Comparison of ENCODE assay signal across 8 mouse cellular contexts in the genomic region with DNA sequence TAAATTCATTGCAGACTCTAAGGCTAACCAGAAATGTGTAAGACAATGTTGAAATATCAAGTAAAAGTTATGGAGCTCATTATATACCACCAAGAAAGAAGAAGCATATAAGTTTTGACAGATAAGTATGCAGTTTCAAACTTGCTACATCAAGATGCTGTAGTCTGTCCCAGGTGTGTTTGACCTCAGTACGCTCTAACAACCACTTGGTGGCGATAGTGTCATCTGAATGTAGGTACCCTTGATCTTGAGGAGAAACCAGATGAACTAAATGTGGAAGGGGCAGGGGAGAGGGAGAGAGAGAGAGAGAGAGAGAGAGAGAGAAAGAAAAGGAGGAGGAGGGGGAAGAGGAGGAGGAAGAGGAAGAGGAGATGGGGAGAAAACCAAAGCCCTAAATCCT. TPM values are rescaled to one million over a fixed set of nuclear protein-coding genes. Genes with fewer than 3 reads are reported as not detected.
DNase-seq lines count a peak whose midpoint lies in the region; ATAC-seq and TF ChIP-seq lines count a peak whose summit lies in the region.

No protein-coding gene starts in this region.

- no peak overlapping the region for H3K9ac ChIP-seq in CH12.LX (ENCODE audit: insufficient read depth, low read depth)
- H3K9ac ChIP-seq in midbrain, embryonic 14.5 days (replicated peaks; ENCODE audit: low read length): no peak overlapping the region

- TF ChIP-seq POLR2A in CH12.LX (IDR thresholded peaks at IDR 0.05; ENCODE audit: low read depth, low read length): no peak

- intact Hi-C loops in left cerebral cortex, adult 2 months (cut with DNase I): loop anchor here (2.0 to 5.0 kb wide), 2 partner anchors 216 to 250 kb away; no protein-coding TSS in a partner anchor
- intact Hi-C loops in left cerebral cortex, postnatal 36 days (cut with DNase I): no loop called here

- peak; percentile 60 for TF ChIP-seq CTCF in left cerebral cortex, adult 2 months (IDR thresholded peaks at IDR 0.05)
- peak; percentile 52 to 84 for TF ChIP-seq CTCF in CH12.LX (conservative IDR thresholded peaks at IDR 0.05 in 1 of 2, IDR thresholded peaks at IDR 0.05 in 1 of 2; ENCODE audit: low read depth in 2 of 2, low read length in 2 of 2)

- no peaks in the 10 kb centered on the region; a peak in 1 of 4 replicates for H3K4me1 ChIP-seq in CH12.LX (ENCODE audit: control insufficient read depth in 1 of 2, insufficient read depth in 2 of 2)
- no peaks in the 10 kb centered on the region for H3K4me1 ChIP-seq in midbrain, embryonic 14.5 days (ENCODE audit: control insufficient read depth, insufficient read depth, low read length)

- TF ChIP-seq RAD21 in CH12.LX (IDR thresholded peaks at IDR 0.05; ENCODE audit: low read depth, low read length): peak; percentile 83

- H3K36me3 ChIP-seq in CH12.LX (replicated peaks in 1 of 2; ENCODE audit: control insufficient read depth in 1 of 2, insufficient read depth in 1 of 2, low read length in 1 of 2): no peaks in the 10 kb centered on the region
- no peaks in the 10 kb centered on the region for H3K36me3 ChIP-seq in midbrain, embryonic 14.5 days (ENCODE audit: control insufficient read depth, insufficient read depth, low read length)

- no peaks in the 10 kb centered on the region for H3K27me3 ChIP-seq in CH12.LX (replicated peaks)
- H3K27me3 ChIP-seq in midbrain, embryonic 14.5 days (ENCODE audit: control insufficient read depth, insufficient read depth, low read length): no peaks in the 10 kb centered on the region

- no peak for DNase-seq in left cerebral cortex, adult 2 months (ENCODE audit: extremely low spot score in 1 of 2, low spot score in 2 of 2)
- DNase-seq in left cerebral cortex, postnatal 36 days (ENCODE audit: low spot score in 2 of 2): no peak
- DNase-seq in CH12.LX (ENCODE audit: extremely low read depth) (peak; percentile 70), NIH3T3 (ENCODE audit: low read depth) (peak; percentile 60)
- DNase-seq in midbrain, embryonic 14.5 days: peak; percentile 75
- DNase-seq in frontal cortex, postnatal 14 days (ENCODE audit: low spot score in 2 of 2): no peak
- no peak for DNase-seq in spleen, adult 18-20 months

- no peak overlapping the region for H3K4me2 ChIP-seq in CH12.LX (ENCODE audit: insufficient read depth, low read depth, poor library complexity, severe bottlenecking)
- H3K4me2 ChIP-seq in midbrain, embryonic 14.5 days (ENCODE audit: low read length): no peak overlapping the region

- dilution Hi-C loops in CH12.LX (cut with MboI; ENCODE audit: extremely low pct_ligation_motif_present, extremely low pct_unique_long_range_greater_than_20kb, low sequenced_read_pairs): no loop called here

- no peaks in the 10 kb centered on the region for H3K79me2 ChIP-seq in CH12.LX (replicated peaks; ENCODE audit: control insufficient read depth, extremely low read depth, insufficient read depth, poor library complexity, severe bottlenecking)

- no peak overlapping the region for H3K27ac ChIP-seq in left cerebral cortex, adult 2 months
- H3K27ac ChIP-seq in CH12.LX (ENCODE audit: insufficient read depth, low read depth): no peak overlapping the region
- H3K27ac ChIP-seq in midbrain, embryonic 14.5 days (replicated peaks; ENCODE audit: low read depth, low read length): no peak overlapping the region

- in situ Hi-C loops in CH12.LX (cut with MboI; ENCODE audit: low pct_ligation_motif_present, low pct_unique_long_range_greater_than_20kb, low sequenced_read_pairs): loop anchor here (25.0 kb wide), 1 partner anchor 230 kb away; no protein-coding TSS in a partner anchor

- peak; percentile 61 for ATAC-seq in granulocyte monocyte progenitor cell, adult 5-6 weeks (replicated peaks; ENCODE audit: poor library complexity, severe bottlenecking)
- ATAC-seq in midbrain, embryonic 14.5 days (ENCODE audit: low FRiP score, low TSS enrichment): no peak

- H3K9me3 ChIP-seq in CH12.LX (replicated peaks; ENCODE audit: low read length): no peaks in the 10 kb centered on the region
- H3K9me3 ChIP-seq in midbrain, embryonic 14.5 days (ENCODE audit: control insufficient read depth, low read length): no peaks in the 10 kb centered on the region

- TF ChIP-seq EP300 in CH12.LX (IDR thresholded peaks at IDR 0.05; ENCODE audit: low read length): no peak

- no peak overlapping the region for H3K4me3 ChIP-seq in left cerebral cortex, adult 2 months
- no peak overlapping the region for H3K4me3 ChIP-seq in CH12.LX (replicated peaks in 1 of 3; ENCODE audit: low read depth in 2 of 3, low read length in 2 of 3, poor library complexity in 1 of 3)
- H3K4me3 ChIP-seq in midbrain, embryonic 14.5 days (replicated peaks; ENCODE audit: low read depth, low read length): no peak overlapping the region

- 9% methylated on average over 2 of the region's 2 CpGs for WGBS in midbrain, embryonic 14.5 days

TF ChIP-seq in CH12.LX, 34 proteins besides CTCF, POLR2A, EP300 and RAD21:
- TF ChIP-seq ZC3H11A (IDR thresholded peaks at IDR 0.05; ENCODE audit: low read depth, low read length) (peak; percentile 31; the same call in 1 of the 2 replicates), SMC3 (IDR thresholded peaks at IDR 0.05; ENCODE audit: low read depth, low read length) (peak; percentile 74), HCFC1 (IDR thresholded peaks at IDR 0.05; ENCODE audit: low read depth, low read length) (no peak), USF1 (IDR thresholded peaks at IDR 0.05; ENCODE audit: low read depth, low read length) (no peak), MAFK (IDR thresholded peaks at IDR 0.05; ENCODE audit: insufficient replicate concordance, low read length) (no peak)

RNA-seq across cellular contexts. Expression of a gene that starts 36.1 kb away (rescaled TPM):
- total RNA-seq in left cerebral cortex, adult 2 months (2021): under 1 TPM; 0.11 to 0.12 TPM
- total RNA-seq in left cerebral cortex, postnatal 36 days (2021): under 1 TPM in 1 of 2 experiments, not detected in 1; 0.12 TPM
- total RNA-seq in CH12.LX (2012; rRNA removed) (not detected in 2 replicates), CH12.LX (2014; rRNA removed) (not detected in 2 replicates)
- not detected in 2 replicates for polyA plus RNA-seq in CH12.LX (2012; ENCODE audit: insufficient read length, low read depth)
- not detected in 2 replicates for total RNA-seq in granulocyte monocyte progenitor cell, adult 5-6 weeks (2014; fragmentation: Nextera tagmentation)
- total RNA-seq in granulocyte monocyte progenitor cell, adult 5-6 weeks (2017): not detected in 2 replicates
- not detected in 2 replicates for polyA plus RNA-seq in midbrain, embryonic 14.5 days (2014; fragmentation: Nextera tagmentation; extraction: Ambion mirVana)

RNA-seq across cellular contexts. Expression of a gene that starts 59.5 kb away (rescaled TPM):
- not detected for total RNA-seq in left cerebral cortex, adult 2 months (2021)
- not detected for total RNA-seq in left cerebral cortex, postnatal 36 days (2021)
- total RNA-seq in CH12.LX (2012; rRNA removed) (not detected in 2 replicates), CH12.LX (2014; rRNA removed) (0.08 TPM in 1 of 2 replicates, not detected in the other)
- not detected in 2 replicates for polyA plus RNA-seq in CH12.LX (2012; ENCODE audit: insufficient read length, low read depth)
- not detected in 2 replicates for total RNA-seq in granulocyte monocyte progenitor cell, adult 5-6 weeks (2014; fragmentation: Nextera tagmentation)
- not detected in 2 replicates for total RNA-seq in granulocyte monocyte progenitor cell, adult 5-6 weeks (2017)
- not detected in 2 replicates for polyA plus RNA-seq in midbrain, embryonic 14.5 days (2014; fragmentation: Nextera tagmentation; extraction: Ambion mirVana)

Comparison
In these comparisons a context has a peak if more than half of its experiments do, and no peak if none do; other contexts are left out.
1. DNase-seq: peak in CH12.LX (single experiment), NIH3T3 (single experiment) and midbrain, embryonic 14.5 days (single experiment); none in left cerebral cortex, adult 2 months (0 of 2), left cerebral cortex, postnatal 36 days (0 of 2), frontal cortex, postnatal 14 days (0 of 2) and spleen, adult 18-20 months (0 of 2).